Mouse (Mus musculus): ENCODE measurements at regions not wholly inside any gene's neighbourhood (a gene's known extent, or its start where the extent isn't known, plus 50 kb on each side); places are given as distances from the start of the nearest gene placed in this dataset.

DNA sequence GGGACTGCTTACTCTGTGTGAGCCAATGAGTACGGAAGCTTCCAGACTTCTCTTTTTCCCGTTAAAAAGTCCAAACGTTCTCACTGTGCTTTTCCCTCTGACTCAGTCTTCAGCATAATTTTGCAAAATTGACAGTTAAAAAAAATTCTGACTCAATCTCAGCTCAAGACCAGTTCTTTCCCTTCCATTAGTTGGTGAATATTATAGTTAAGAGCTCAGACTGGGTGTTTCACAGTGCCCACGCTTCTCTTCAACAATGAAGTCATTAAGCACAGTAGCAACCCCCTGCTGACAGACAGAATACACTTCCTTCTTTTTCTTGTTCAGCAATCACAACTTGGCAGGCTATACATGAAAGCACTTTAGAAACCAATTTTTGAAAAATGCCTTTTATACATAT is 175.4 kb downstream of the Gm9733 start:
- H3K36me3 ChIP-seq (ENCODE audit: control insufficient read depth, insufficient read depth, low read length), result no peaks in the 10 kb centered on the region
- no peak overlapping the region for H3K9ac ChIP-seq (ENCODE audit: low read length)
- H3K27me3 ChIP-seq (ENCODE audit: control insufficient read depth, insufficient read depth, low read length), result no peaks in the 10 kb centered on the region
- no peak overlapping the region for H3K4me3 ChIP-seq (ENCODE audit: control insufficient read depth in 1 of 2, insufficient read depth in 1 of 2, low read depth in 1 of 2, low read length in 2 of 2)
- no peaks in the 10 kb centered on the region for H3K9me3 ChIP-seq (ENCODE audit: control insufficient read depth, low read length)
- ATAC-seq (ENCODE audit: insufficient number of reproducible peaks, insufficient read depth, low FRiP score, low read depth), result no peak
- H3K4me2 ChIP-seq (ENCODE audit: low read length), result no peak overlapping the region
- peaks cover 0 to 5% of the 10 kb centered on the region in 2 experiments; a peak in 3 of 4 replicates for H3K4me1 ChIP-seq (ENCODE audit: control insufficient read depth in 2 of 2, insufficient read depth in 2 of 2, low read length in 2 of 2)
- H3K27ac ChIP-seq (replicated peaks in 1 of 2; ENCODE audit: control insufficient read depth in 1 of 2, insufficient read depth in 1 of 2, low read depth in 2 of 2, low read length in 2 of 2), result no peak overlapping the region
- WGBS, result 76% methylated on average over 4 of the region's 4 CpGs

DNA sequence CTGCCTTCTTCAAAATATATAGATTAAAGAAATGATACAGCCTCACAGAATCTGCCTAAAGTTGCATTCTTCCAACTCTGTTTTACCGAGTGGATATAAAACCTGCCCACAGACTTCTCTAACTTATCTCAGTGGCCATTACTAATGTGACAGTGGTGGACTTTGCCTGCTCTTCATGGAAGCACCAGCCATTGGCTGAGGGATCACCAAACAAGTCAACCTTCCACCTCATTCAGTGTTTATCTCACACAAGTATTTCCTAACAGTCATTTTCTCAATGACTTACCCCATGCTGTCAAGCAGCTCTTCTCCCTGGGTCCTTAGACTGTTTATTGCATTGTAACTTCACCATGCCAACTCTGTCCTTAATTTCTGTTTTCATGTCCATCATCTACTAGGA is 174.3 kb downstream of the Gm9733 start:
- Histone ChIP-seq H3K36me3 (ENCODE audit: control insufficient read depth, insufficient read depth, low read length) (no peaks in the 10 kb centered on the region), H3K9me3 (ENCODE audit: control insufficient read depth, low read length) (no peaks in the 10 kb centered on the region), H3K4me2 (ENCODE audit: low read length) (no peak overlapping the region), H3K4me1 (ENCODE audit: control insufficient read depth in 2 of 2, insufficient read depth in 2 of 2, low read length in 2 of 2) (peaks cover 0 to 5% of the 10 kb centered on the region in 2 experiments; a peak in 3 of 4 replicates), H3K9ac (ENCODE audit: low read length) (no peak overlapping the region), H3K27ac (replicated peaks in 1 of 2; ENCODE audit: control insufficient read depth in 1 of 2, insufficient read depth in 1 of 2, low read depth in 2 of 2, low read length in 2 of 2) (no peak overlapping the region), H3K27me3 (ENCODE audit: control insufficient read depth, insufficient read depth, low read length) (no peaks in the 10 kb centered on the region), H3K4me3 (ENCODE audit: control insufficient read depth in 1 of 2, insufficient read depth in 1 of 2, low read depth in 1 of 2, low read length in 2 of 2) (no peak overlapping the region)
- 69% methylated on average over 1 of the region's 1 CpGs for WGBS
- ATAC-seq (ENCODE audit: insufficient number of reproducible peaks, insufficient read depth, low FRiP score, low read depth), result no peak

DNA sequence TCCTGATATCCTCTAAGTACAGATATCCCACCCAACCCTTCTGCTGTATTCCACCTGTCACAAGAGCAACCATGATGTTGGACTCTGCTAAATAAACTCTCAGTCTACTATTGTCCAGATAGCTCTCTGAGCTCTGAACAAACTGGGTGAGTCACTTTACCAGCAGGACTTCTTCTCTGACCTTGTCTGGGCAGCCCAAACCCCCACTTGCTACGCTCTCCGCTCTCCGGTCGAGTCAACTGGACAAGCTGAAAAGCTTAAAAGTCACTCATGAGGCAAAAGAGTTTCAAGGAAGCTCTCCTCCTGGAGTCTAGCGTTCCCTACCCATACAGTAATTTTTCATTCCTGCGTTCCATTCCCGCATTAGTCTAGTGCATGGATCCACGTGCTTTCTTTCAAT is 173.2 kb downstream of the Gm9733 start:
- H3K4me1 ChIP-seq (ENCODE audit: control insufficient read depth in 2 of 2, insufficient read depth in 2 of 2, low read length in 2 of 2), result peaks cover 0 to 5% of the 10 kb centered on the region in 2 experiments; a peak in 3 of 4 replicates
- H3K36me3 ChIP-seq (ENCODE audit: control insufficient read depth, insufficient read depth, low read length), result no peaks in the 10 kb centered on the region
- no peaks in the 10 kb centered on the region for H3K9me3 ChIP-seq (ENCODE audit: control insufficient read depth, low read length)
- no peak overlapping the region for H3K4me2 ChIP-seq (ENCODE audit: low read length)
- H3K9ac ChIP-seq (ENCODE audit: low read length), result no peak overlapping the region
- WGBS, result 77% methylated on average over 8 of the region's 8 CpGs
- no peaks in the 10 kb centered on the region for H3K27me3 ChIP-seq (ENCODE audit: control insufficient read depth, insufficient read depth, low read length)
- no peak overlapping the region for H3K4me3 ChIP-seq (ENCODE audit: control insufficient read depth in 1 of 2, insufficient read depth in 1 of 2, low read depth in 1 of 2, low read length in 2 of 2)
- ATAC-seq (ENCODE audit: insufficient number of reproducible peaks, insufficient read depth, low FRiP score, low read depth), result no peak
- no peak overlapping the region for H3K27ac ChIP-seq (replicated peaks in 1 of 2; ENCODE audit: control insufficient read depth in 1 of 2, insufficient read depth in 1 of 2, low read depth in 2 of 2, low read length in 2 of 2)

DNA sequence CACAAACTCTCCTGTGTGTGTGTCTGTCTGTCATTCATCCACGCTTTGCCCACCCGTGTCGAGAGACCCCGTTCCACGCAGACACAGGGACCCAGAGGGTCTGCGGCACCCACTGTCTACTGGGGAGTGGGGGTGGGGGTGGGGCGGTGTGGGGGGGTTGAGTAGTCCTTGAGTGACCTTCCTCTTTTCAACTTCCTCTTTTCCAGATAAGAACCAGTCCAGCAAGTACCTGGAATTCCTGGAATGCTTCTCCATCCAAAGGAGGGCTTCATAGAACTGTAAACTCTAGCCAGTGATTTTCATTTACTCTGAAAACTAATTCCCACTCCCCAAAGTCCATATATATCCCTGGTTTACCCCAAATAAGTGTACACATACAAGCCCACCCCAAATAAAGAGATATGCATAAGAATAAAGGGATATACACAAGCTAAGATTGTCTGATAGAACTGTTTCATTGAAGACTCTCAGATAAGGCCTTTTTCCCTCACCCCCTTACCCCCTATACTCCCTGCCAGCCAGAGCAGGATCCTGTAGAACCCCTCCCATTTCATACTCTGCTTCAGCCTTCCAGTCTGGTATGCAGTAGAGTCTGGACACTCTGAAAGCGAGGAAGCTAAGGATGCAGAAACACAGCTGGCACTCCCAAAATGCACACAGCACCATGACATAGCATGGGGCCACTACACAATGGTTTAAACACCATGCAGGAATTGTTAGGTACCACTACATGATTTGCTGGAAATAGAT is 172.0 kb downstream of the Gm9733 start:
- 0 out of 2 replicates have a peak, but pooled peaks have one; percentile 21 for ATAC-seq (ENCODE audit: insufficient number of reproducible peaks, insufficient read depth, low FRiP score, low read depth)
- 81% methylated on average over 8 of the region's 8 CpGs for WGBS
- Histone ChIP-seq H3K27me3 (ENCODE audit: control insufficient read depth, insufficient read depth, low read length) (no peaks in the 10 kb centered on the region), H3K4me2 (ENCODE audit: low read length) (no peak overlapping the region), H3K4me3 (ENCODE audit: control insufficient read depth in 1 of 2, insufficient read depth in 1 of 2, low read depth in 1 of 2, low read length in 2 of 2) (no peak overlapping the region), H3K36me3 (ENCODE audit: control insufficient read depth, insufficient read depth, low read length) (no peaks in the 10 kb centered on the region), H3K27ac (replicated peaks in 1 of 2; ENCODE audit: control insufficient read depth in 1 of 2, insufficient read depth in 1 of 2, low read depth in 2 of 2, low read length in 2 of 2) (no peak overlapping the region), H3K4me1 (ENCODE audit: control insufficient read depth in 2 of 2, insufficient read depth in 2 of 2, low read length in 2 of 2) (peaks cover 0 to 5% of the 10 kb centered on the region in 2 experiments; a peak in 2 of 4 replicates), H3K9ac (ENCODE audit: low read length) (no peak overlapping the region), H3K9me3 (ENCODE audit: control insufficient read depth, low read length) (no peaks in the 10 kb centered on the region)

DNA sequence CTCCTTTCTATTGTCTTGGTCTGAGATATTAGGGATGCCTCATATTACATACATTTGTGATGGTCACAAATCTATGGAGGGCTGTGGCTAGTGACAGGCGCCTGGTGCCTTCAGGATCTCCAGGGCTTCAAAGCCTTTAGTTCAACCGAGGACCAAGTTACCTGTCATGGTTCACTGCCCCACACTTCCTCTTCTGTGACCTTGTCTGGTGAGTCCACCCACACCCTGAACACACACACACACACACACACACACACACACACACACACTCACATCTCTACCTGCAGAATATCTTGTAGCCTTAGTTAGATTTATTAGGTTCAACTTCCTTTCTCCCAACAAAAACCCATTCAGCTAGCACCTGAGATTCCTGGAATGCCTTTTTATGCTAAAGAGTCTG is 156.3 kb downstream of the Gm9733 start:
- H3K4me1 ChIP-seq (ENCODE audit: control insufficient read depth in 2 of 2, insufficient read depth in 2 of 2, low read length in 2 of 2), result no peaks in the 10 kb centered on the region
- no peaks in the 10 kb centered on the region for H3K9me3 ChIP-seq (ENCODE audit: control insufficient read depth, low read length)
- no peaks in the 10 kb centered on the region for H3K36me3 ChIP-seq (ENCODE audit: control insufficient read depth, insufficient read depth, low read length)
- 89% methylated on average over 2 of the region's 2 CpGs for WGBS
- no peak overlapping the region for H3K4me2 ChIP-seq (ENCODE audit: low read length)
- no peak overlapping the region for H3K9ac ChIP-seq (ENCODE audit: low read length)
- no peaks in the 10 kb centered on the region for H3K27me3 ChIP-seq (ENCODE audit: control insufficient read depth, insufficient read depth, low read length)
- no peak for ATAC-seq (ENCODE audit: insufficient number of reproducible peaks, insufficient read depth, low FRiP score, low read depth)
- H3K4me3 ChIP-seq (ENCODE audit: control insufficient read depth in 1 of 2, insufficient read depth in 1 of 2, low read depth in 1 of 2, low read length in 2 of 2), result no peak overlapping the region
- H3K27ac ChIP-seq (replicated peaks in 1 of 2; ENCODE audit: control insufficient read depth in 1 of 2, insufficient read depth in 1 of 2, low read depth in 2 of 2, low read length in 2 of 2), result no peak overlapping the region

DNA sequence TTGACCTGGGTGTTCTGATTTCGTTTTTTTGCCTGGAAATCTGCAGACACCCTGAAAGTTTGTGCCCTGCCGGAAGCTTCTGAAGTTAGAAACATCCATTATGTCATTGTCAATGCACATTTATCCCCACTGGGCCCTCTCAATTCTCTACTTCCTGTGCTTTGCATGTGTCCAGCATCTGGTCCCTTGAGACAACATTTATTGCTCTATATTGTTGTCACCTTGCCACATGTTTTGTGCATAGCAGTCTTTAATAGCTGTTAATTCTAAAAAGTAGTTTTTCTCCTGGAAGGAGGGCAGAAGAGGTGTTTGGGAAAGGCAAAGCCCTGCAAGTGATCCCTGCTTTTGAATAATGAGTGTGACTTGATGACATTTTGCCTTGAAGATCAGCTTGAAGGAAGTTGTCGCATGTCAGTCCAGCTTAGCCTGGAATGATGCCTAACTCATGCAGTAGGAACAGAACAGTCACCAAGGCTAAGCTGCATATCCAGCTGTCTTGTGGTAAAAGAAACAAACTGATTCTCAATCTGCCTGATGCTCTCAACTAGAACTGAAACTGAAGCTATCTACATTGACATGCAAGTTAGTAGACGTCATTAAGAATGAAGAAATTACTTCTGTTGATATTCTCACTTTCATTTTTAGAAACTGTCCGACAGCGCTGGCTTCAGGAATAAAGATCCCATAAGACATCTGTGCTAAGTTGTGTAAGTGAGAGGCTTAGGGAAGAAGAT is 152.9 kb downstream of the Gm9733 start:
- H3K4me2 ChIP-seq (ENCODE audit: low read length), result no peak overlapping the region
- H3K9ac ChIP-seq (ENCODE audit: low read length), result no peak overlapping the region
- H3K9me3 ChIP-seq (ENCODE audit: control insufficient read depth, low read length), result no peaks in the 10 kb centered on the region
- 71% methylated on average over 6 of the region's 6 CpGs for WGBS
- H3K27ac ChIP-seq (replicated peaks in 1 of 2; ENCODE audit: control insufficient read depth in 1 of 2, insufficient read depth in 1 of 2, low read depth in 2 of 2, low read length in 2 of 2), result no peak overlapping the region
- no peak overlapping the region for H3K4me3 ChIP-seq (ENCODE audit: control insufficient read depth in 1 of 2, insufficient read depth in 1 of 2, low read depth in 1 of 2, low read length in 2 of 2)
- H3K27me3 ChIP-seq (ENCODE audit: control insufficient read depth, insufficient read depth, low read length), result no peaks in the 10 kb centered on the region
- H3K4me1 ChIP-seq (ENCODE audit: control insufficient read depth in 2 of 2, insufficient read depth in 2 of 2, low read length in 2 of 2), result no peaks in the 10 kb centered on the region
- no peak for ATAC-seq (ENCODE audit: insufficient number of reproducible peaks, insufficient read depth, low FRiP score, low read depth)
- H3K36me3 ChIP-seq (ENCODE audit: control insufficient read depth, insufficient read depth, low read length), result no peaks in the 10 kb centered on the region

DNA sequence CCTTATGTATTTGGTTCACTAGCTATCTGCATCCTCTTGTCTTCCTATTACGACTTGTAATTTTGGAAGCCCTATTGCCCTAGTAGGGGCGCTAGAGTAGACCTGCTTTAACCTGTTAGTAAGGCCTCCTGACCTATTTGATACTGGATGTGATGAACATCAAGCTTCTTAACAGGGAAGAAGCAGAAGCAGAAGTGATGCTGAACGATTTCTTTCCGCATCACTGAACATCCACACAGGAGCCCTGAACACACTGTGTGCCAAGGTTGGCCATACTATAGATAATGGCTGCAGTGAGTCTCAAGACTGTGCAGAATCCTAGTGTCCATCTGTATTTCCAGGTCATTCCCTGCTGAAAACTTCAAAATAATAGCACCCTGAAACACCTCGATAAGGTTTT is 151.0 kb downstream of the Gm9733 start:
- H3K27me3 ChIP-seq (ENCODE audit: control insufficient read depth, insufficient read depth, low read length), result no peaks in the 10 kb centered on the region
- 84% methylated on average over 5 of the region's 5 CpGs for WGBS
- no peak for ATAC-seq (ENCODE audit: insufficient number of reproducible peaks, insufficient read depth, low FRiP score, low read depth)

More for the DNA sequence above, 151.0 kb downstream of the Gm9733 start:
- Histone ChIP-seq H3K4me1 (ENCODE audit: control insufficient read depth in 2 of 2, insufficient read depth in 2 of 2, low read length in 2 of 2) (no peaks in the 10 kb centered on the region), H3K27ac (replicated peaks in 1 of 2; ENCODE audit: control insufficient read depth in 1 of 2, insufficient read depth in 1 of 2, low read depth in 2 of 2, low read length in 2 of 2) (no peak overlapping the region), H3K36me3 (ENCODE audit: control insufficient read depth, insufficient read depth, low read length) (no peaks in the 10 kb centered on the region), H3K9ac (ENCODE audit: low read length) (no peak overlapping the region), H3K4me3 (ENCODE audit: control insufficient read depth in 1 of 2, insufficient read depth in 1 of 2, low read depth in 1 of 2, low read length in 2 of 2) (no peak overlapping the region), H3K4me2 (ENCODE audit: low read length) (no peak overlapping the region), H3K9me3 (ENCODE audit: control insufficient read depth, low read length) (no peaks in the 10 kb centered on the region)

Measured in heart, embryonic 14.5 days (tissue).